ENCODE assay signal across 8 mouse cellular contexts in the genomic region with DNA sequence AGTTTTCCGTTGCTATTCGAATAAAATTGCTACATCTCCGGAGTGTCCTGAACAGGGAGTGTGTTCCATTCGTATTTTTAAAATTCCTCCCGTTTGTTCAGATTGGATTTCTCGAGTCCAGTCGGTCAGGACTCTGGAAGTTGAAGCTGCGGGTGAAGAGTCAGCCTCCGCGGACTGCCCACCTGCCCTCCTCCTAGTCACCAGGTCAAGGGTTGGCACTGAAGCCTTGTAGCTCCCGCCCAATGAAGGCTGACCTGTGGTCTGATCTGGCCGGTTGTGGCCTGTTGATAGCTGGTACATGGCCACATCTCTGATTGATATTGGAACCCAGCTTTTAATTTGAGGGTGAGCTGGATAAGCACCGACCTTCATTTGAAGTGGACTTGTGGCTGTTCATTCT. TPM values are rescaled to one million over a fixed set of nuclear protein-coding genes. Genes with fewer than 3 reads are reported as not detected.
DNase-seq lines count a peak whose midpoint lies in the region; ATAC-seq and TF ChIP-seq lines count a peak whose summit lies in the region.

No protein-coding gene starts in this region.

- no peak for DNase-seq in layer of hippocampus, adult 2 months (ENCODE audit: low spot score in 2 of 2)
- no peak for DNase-seq in layer of hippocampus, postnatal 10 days (ENCODE audit: low spot score in 2 of 2)
- DNase-seq in cerebellum, postnatal 10 days: peak; percentile 45 to 55
- peak; percentile 44 for DNase-seq in kidney, postnatal 0 days (ENCODE audit: low spot score)
- DNase-seq in lung, postnatal 36 days: peak; percentile 64
- peak; percentile 31 to 68 for DNase-seq in spleen, postnatal 4 days (ENCODE audit: low spot score in 2 of 2)
- no peak for DNase-seq in frontal cortex, adult 2 months (ENCODE audit: extremely low spot score in 1 of 2, low spot score in 1 of 2)

- no peaks in the 10 kb centered on the region for H3K36me3 ChIP-seq in kidney, postnatal 0 days (ENCODE audit: insufficient read depth, low read length)

- H3K9ac ChIP-seq in kidney, postnatal 0 days (ENCODE audit: low read depth, low read length): peak overlapping the region; percentile 99

- no peaks in the 10 kb centered on the region for H3K9me3 ChIP-seq in kidney, postnatal 0 days (replicated peaks; ENCODE audit: low read length)

- TF ChIP-seq CTCF in layer of hippocampus, adult 2 months (conservative IDR thresholded peaks at IDR 0.05): no peak
- TF ChIP-seq CTCF in kidney, postnatal 0 days (IDR thresholded peaks at IDR 0.05; ENCODE audit: low read depth): no peak

- peak; percentile 27; the same call in 1 of the 2 replicates for ATAC-seq in granulocyte monocyte progenitor cell, adult 5-6 weeks (replicated peaks; ENCODE audit: poor library complexity, severe bottlenecking)
- ATAC-seq in kidney, postnatal 0 days (replicated peaks; ENCODE audit: low FRiP score, low read depth): peak; percentile 74

- peak overlapping the region; percentile 92 for H3K4me3 ChIP-seq in layer of hippocampus, adult 2 months
- peak overlapping the region; percentile 100 for H3K4me3 ChIP-seq in kidney, postnatal 0 days (replicated peaks; ENCODE audit: low read depth, low read length)

- peak overlapping the region; percentile 96 for H3K27ac ChIP-seq in layer of hippocampus, adult 2 months
- peak overlapping the region; percentile 98 for H3K27ac ChIP-seq in kidney, postnatal 0 days

- under 1% methylated on average over 13 of the region's 13 CpGs for WGBS in kidney, postnatal 0 days

- H3K27me3 ChIP-seq in kidney, postnatal 0 days (ENCODE audit: insufficient read depth, low read length): no peaks in the 10 kb centered on the region

- peak overlapping the region; percentile 87 for H3K4me2 ChIP-seq in kidney, postnatal 0 days (ENCODE audit: low read length)

- peaks cover 7% of the 10 kb centered on the region; the same call in 1 of the 2 replicates for H3K4me1 ChIP-seq in kidney, postnatal 0 days (replicated peaks; ENCODE audit: insufficient read depth, low read length)

RNA-seq across cellular contexts. Expression of a gene that starts 1.0 kb away (rescaled TPM):
- 100 to 1,000 TPM; 159 to 164 TPM for total RNA-seq in layer of hippocampus, adult 2 months (2021)
- total RNA-seq in layer of hippocampus, postnatal 10 days (2021): 100 to 1,000 TPM; 119 to 127 TPM
- 78.8 and 118 TPM in 2 replicates for total RNA-seq in granulocyte monocyte progenitor cell, adult 5-6 weeks (2014; fragmentation: Nextera tagmentation)
- total RNA-seq in granulocyte monocyte progenitor cell, adult 5-6 weeks (2017): 152 and 153 TPM in 2 replicates
- 159 and 174 TPM in 2 replicates for polyA plus RNA-seq in kidney, postnatal 0 days (2015; fragmentation: Nextera tagmentation; extraction: Ambion mirVana)
- 44.3 and 44.7 TPM in 2 replicates for polyA plus RNA-seq in frontal cortex, adult 2 months (2012; rRNA removed)

Comparison
In these comparisons a context has a peak if more than half of its experiments do, and no peak if none do; other contexts are left out.
1. DNase-seq: peak in cerebellum, postnatal 10 days (2 of 2), kidney, postnatal 0 days (single experiment), lung, postnatal 36 days (single experiment) and spleen, postnatal 4 days (2 of 2); none in layer of hippocampus, adult 2 months (0 of 2), layer of hippocampus, postnatal 10 days (0 of 2) and frontal cortex, adult 2 months (0 of 2).